Mouse (Mus musculus): ENCODE measurements at regions not wholly inside any gene's neighbourhood (a gene's known extent, or its start where the extent isn't known, plus 50 kb on each side); places are given as distances from the start of the nearest gene placed in this dataset.

- Histone ChIP-seq H3K9ac (ENCODE audit: low read depth, low read length) (no peak overlapping the region), H3K36me3 (ENCODE audit: control insufficient read depth, insufficient read depth, low read length) (no peaks in the 10 kb centered on the region), H3K4me3 (ENCODE audit: insufficient read depth, low read depth, low read length) (no peak overlapping the region), H3K27ac (replicated peaks; ENCODE audit: insufficient read depth, low read depth, low read length) (no peak overlapping the region), H3K4me1 (ENCODE audit: control insufficient read depth, insufficient read depth, low read length) (no peaks in the 10 kb centered on the region), H3K27me3 (ENCODE audit: control insufficient read depth, insufficient read depth, low read length) (no peaks in the 10 kb centered on the region), H3K79me2 (ENCODE audit: control insufficient read depth, insufficient read depth, low read length) (no peaks in the 10 kb centered on the region)
- DNase-seq (ENCODE audit: extremely low read depth, low read depth, low spot score): no peak
- TF ChIP-seq CTCF (IDR thresholded peaks at IDR 0.05; ENCODE audit: low read depth, low read length) (no peak), POLR2A (IDR thresholded peaks at IDR 0.05; ENCODE audit: extremely low read depth, insufficient read depth, low read length) (no peak)
Measured at GRCm38 (mm10) chr7:70016611-70017010, 349.9 kb downstream of the Nr2f2 start.

- H3K27ac ChIP-seq (replicated peaks; ENCODE audit: insufficient read depth, low read depth, low read length): no peak overlapping the region
- no peak overlapping the region for H3K4me3 ChIP-seq (ENCODE audit: insufficient read depth, low read depth, low read length)
- no peak for DNase-seq (ENCODE audit: extremely low read depth, low read depth, low spot score)
- no peaks in the 10 kb centered on the region for H3K4me1 ChIP-seq (ENCODE audit: control insufficient read depth, insufficient read depth, low read length)
- no peaks in the 10 kb centered on the region for H3K79me2 ChIP-seq (ENCODE audit: control insufficient read depth, insufficient read depth, low read length)
- H3K36me3 ChIP-seq (ENCODE audit: control insufficient read depth, insufficient read depth, low read length): no peaks in the 10 kb centered on the region
- TF ChIP-seq POLR2A (IDR thresholded peaks at IDR 0.05; ENCODE audit: extremely low read depth, insufficient read depth, low read length) (no peak), CTCF (IDR thresholded peaks at IDR 0.05; ENCODE audit: low read depth, low read length) (no peak)
- no peak overlapping the region for H3K9ac ChIP-seq (ENCODE audit: low read depth, low read length)
- 90% methylated on average over 8 of the region's 8 CpGs for WGBS
- no peaks in the 10 kb centered on the region for H3K27me3 ChIP-seq (ENCODE audit: control insufficient read depth, insufficient read depth, low read length)
Measured at GRCm38 (mm10) chr7:70003200-70003986, 363.1 kb downstream of the Nr2f2 start.

GRCm38 (mm10) chr7:69998756-69999155 lies 367.8 kb downstream of the Nr2f2 start:
- no peak overlapping the region for H3K4me3 ChIP-seq (ENCODE audit: insufficient read depth, low read depth, low read length)
- no peaks in the 10 kb centered on the region for H3K79me2 ChIP-seq (ENCODE audit: control insufficient read depth, insufficient read depth, low read length)
- 60% methylated on average over 1 of the region's 1 CpGs for WGBS
- H3K4me1 ChIP-seq (ENCODE audit: control insufficient read depth, insufficient read depth, low read length): no peaks in the 10 kb centered on the region
- H3K27ac ChIP-seq (replicated peaks; ENCODE audit: insufficient read depth, low read depth, low read length): no peak overlapping the region
- no peaks in the 10 kb centered on the region for H3K27me3 ChIP-seq (ENCODE audit: control insufficient read depth, insufficient read depth, low read length)
- TF ChIP-seq POLR2A (IDR thresholded peaks at IDR 0.05; ENCODE audit: extremely low read depth, insufficient read depth, low read length) (no peak), CTCF (IDR thresholded peaks at IDR 0.05; ENCODE audit: low read depth, low read length) (no peak)
- no peak for DNase-seq (ENCODE audit: extremely low read depth, low read depth, low spot score)
- no peaks in the 10 kb centered on the region for H3K36me3 ChIP-seq (ENCODE audit: control insufficient read depth, insufficient read depth, low read length)
- no peak overlapping the region for H3K9ac ChIP-seq (ENCODE audit: low read depth, low read length)

GRCm38 (mm10) chr7:69994540-69995303 lies 371.8 kb downstream of the Nr2f2 start:
- Histone ChIP-seq H3K4me1 (ENCODE audit: control insufficient read depth, insufficient read depth, low read length) (no peaks in the 10 kb centered on the region), H3K27me3 (ENCODE audit: control insufficient read depth, insufficient read depth, low read length) (no peaks in the 10 kb centered on the region), H3K27ac (replicated peaks; ENCODE audit: insufficient read depth, low read depth, low read length) (no peak overlapping the region), H3K79me2 (ENCODE audit: control insufficient read depth, insufficient read depth, low read length) (no peaks in the 10 kb centered on the region), H3K4me3 (ENCODE audit: insufficient read depth, low read depth, low read length) (no peak overlapping the region), H3K36me3 (ENCODE audit: control insufficient read depth, insufficient read depth, low read length) (no peaks in the 10 kb centered on the region), H3K9ac (ENCODE audit: low read depth, low read length) (no peak overlapping the region)
- DNase-seq (ENCODE audit: extremely low read depth, low read depth, low spot score): no peak
- 91% methylated on average over 6 of the region's 6 CpGs for WGBS
- TF ChIP-seq CTCF (IDR thresholded peaks at IDR 0.05; ENCODE audit: low read depth, low read length) (no peak), POLR2A (IDR thresholded peaks at IDR 0.05; ENCODE audit: extremely low read depth, insufficient read depth, low read length) (no peak)

DNA sequence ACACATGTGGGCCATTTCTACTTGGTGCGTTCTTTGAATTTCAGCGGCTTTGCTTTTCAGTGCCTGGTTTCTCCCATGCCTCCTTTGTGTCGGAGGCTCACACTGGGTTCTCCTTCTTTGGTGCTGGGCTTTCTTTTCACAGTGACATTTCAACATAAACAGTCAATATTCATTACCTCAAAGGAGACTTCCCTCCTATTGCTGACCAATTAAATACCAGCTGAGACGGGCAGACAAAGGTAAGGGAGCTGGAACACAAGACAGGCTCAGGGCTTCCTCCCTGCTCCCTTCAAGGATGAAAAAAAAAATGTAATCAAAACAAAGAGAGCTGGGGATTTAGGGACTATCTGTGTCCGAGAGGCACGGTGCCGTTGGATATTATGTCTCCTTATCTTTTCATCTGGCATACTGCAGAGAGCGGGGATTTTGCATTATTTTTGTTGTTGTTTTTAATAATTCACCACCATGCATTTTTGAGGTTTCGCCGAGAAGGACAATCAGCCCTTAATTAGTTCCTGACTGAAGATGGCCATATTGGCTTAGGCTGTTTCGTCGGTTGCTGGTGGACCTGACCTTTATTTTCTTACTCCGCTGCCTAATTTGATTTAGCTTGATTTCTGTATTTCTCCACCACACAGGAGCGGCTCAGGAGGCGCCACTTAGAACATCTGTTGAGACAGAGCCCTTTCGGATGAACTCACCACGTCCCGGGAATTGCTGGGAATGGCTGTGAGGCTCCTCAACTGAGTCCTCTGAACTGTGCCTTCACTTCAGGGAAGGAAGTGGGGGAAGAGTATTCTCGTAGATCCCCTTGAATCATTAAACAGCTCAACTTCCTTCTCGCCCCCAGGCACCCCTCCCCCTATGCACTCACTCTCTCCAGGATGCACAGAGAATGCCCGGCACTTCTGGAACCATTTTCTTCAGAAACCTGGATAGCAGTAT lies 373.9 kb downstream of the Nr2f2 start:
- Histone ChIP-seq H3K4me1 (ENCODE audit: control insufficient read depth, insufficient read depth, low read length) (no peaks in the 10 kb centered on the region), H3K4me3 (ENCODE audit: insufficient read depth, low read depth, low read length) (no peak overlapping the region), H3K9ac (ENCODE audit: low read depth, low read length) (no peak overlapping the region), H3K27ac (replicated peaks; ENCODE audit: insufficient read depth, low read depth, low read length) (no peak overlapping the region), H3K36me3 (ENCODE audit: control insufficient read depth, insufficient read depth, low read length) (no peaks in the 10 kb centered on the region), H3K27me3 (ENCODE audit: control insufficient read depth, insufficient read depth, low read length) (no peaks in the 10 kb centered on the region), H3K79me2 (ENCODE audit: control insufficient read depth, insufficient read depth, low read length) (no peaks in the 10 kb centered on the region)
- no peak for TF ChIP-seq POLR2A (IDR thresholded peaks at IDR 0.05; ENCODE audit: extremely low read depth, insufficient read depth, low read length)
- no peak for TF ChIP-seq CTCF (IDR thresholded peaks at IDR 0.05; ENCODE audit: low read depth, low read length)
- 40% methylated on average over 21 of the region's 21 CpGs for WGBS
- DNase-seq (ENCODE audit: extremely low read depth, low read depth, low spot score): no peak

Measured in liver, adult 2 months (tissue).